Mouse (Mus musculus): Measurements from ENCODE around the gene Pacsin3. TPM values are rescaled to one million over a fixed set of nuclear protein-coding genes. Genes with fewer than 3 reads are reported as not detected.

Gene Pacsin3
- polyA plus RNA-seq, 1 experiment, result 17.0 TPM

DNA sequence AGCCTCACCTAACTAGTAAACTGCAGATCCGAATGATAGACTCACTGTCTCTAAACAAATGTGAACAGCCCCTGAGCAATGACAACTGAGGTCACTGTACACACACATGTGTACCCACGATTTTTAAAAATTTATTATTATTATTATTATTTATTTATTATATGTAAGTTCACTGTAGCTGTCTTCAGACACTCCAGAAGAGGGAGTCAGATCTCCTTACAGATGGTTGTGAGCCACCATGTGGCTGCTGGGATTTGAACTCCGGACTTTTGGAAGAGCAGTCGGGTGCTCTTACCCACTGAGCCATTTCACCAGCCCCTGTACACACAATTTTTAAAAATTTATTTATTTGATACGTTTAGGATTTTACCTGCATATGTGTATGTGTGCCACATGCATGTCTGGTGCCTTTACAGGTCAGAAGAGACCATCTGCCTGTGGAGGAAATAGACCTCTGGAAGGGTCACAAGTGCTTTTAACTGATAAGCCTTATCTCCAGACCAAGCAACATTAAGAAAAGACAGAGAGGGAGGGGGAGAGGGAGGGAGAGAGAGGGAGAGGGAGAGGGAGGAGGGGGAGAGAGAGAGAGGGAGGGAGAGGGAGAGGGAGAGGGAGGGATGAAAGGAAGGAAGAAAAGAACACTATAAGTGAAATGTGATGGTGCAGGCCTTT lies 11.1 kb upstream of the Pacsin3 start:
- TF ChIP-seq CTCF (IDR thresholded peaks at IDR 0.05; ENCODE audit: borderline replicate concordance, extremely low read depth, insufficient read depth, insufficient read length), result no peak
- no peak for TF ChIP-seq POLR2A (IDR thresholded peaks at IDR 0.05; ENCODE audit: borderline replicate concordance, extremely low read depth, insufficient read depth, insufficient read length, poor library complexity, severe bottlenecking)
- no peak for DNase-seq (ENCODE audit: low read depth)

DNA sequence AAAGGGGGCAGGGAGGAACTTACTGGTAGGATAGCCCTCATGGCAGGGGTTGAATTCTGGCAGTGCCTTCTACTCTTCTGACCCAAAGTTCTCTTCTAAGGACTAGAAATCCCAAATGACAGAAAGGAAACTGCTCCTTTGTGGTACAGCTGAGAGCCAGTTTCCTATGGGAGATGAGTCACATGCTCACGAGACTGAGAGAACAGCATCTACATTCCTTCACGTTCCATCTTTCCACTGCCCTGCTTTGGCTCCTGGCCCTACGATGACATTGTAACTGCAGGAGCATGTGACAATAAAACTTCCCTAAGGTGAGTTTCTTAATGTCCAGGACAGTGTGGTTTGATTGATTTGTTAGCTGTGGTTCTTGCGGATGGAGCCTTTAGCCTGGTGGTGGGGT lies 7.4 kb upstream of the Pacsin3 start:
- no peak for TF ChIP-seq CTCF (IDR thresholded peaks at IDR 0.05; ENCODE audit: borderline replicate concordance, extremely low read depth, insufficient read depth, insufficient read length)
- TF ChIP-seq POLR2A (IDR thresholded peaks at IDR 0.05; ENCODE audit: borderline replicate concordance, extremely low read depth, insufficient read depth, insufficient read length, poor library complexity, severe bottlenecking), result no peak
- no peak for DNase-seq (ENCODE audit: low read depth)

- TF ChIP-seq POLR2A (IDR thresholded peaks at IDR 0.05; ENCODE audit: borderline replicate concordance, extremely low read depth, insufficient read depth, insufficient read length, poor library complexity, severe bottlenecking), result no peak
- TF ChIP-seq CTCF (IDR thresholded peaks at IDR 0.05; ENCODE audit: borderline replicate concordance, extremely low read depth, insufficient read depth, insufficient read length), result no peak
- DNase-seq (ENCODE audit: low read depth), result no peak
These were observed 3.8 kb upstream of the Pacsin3 start for GRCm38 (mm10) chr2:91252001-91252400.

DNA sequence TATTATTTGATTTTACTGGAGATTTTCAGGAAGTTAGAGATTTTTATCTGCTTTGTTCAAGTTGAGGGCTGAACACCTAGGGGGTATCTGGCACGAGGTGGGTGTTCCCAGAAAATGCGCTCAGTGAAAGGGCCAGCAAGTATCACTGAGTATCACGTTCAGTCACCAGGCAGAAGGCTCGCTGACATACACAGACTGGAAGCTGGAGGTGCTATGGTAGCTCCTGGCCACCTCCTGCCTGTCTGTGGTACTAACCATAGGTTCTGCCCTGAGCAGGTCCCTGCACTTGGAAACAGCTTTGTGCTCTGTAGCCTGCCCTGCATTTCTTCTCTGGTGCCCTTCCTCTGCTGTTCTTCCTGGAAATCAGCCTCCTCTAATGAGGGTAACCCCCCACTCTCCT lies 3.2 kb upstream of the Pacsin3 start:
- TF ChIP-seq POLR2A (IDR thresholded peaks at IDR 0.05; ENCODE audit: borderline replicate concordance, extremely low read depth, insufficient read depth, insufficient read length, poor library complexity, severe bottlenecking), result no peak
- TF ChIP-seq CTCF (IDR thresholded peaks at IDR 0.05; ENCODE audit: borderline replicate concordance, extremely low read depth, insufficient read depth, insufficient read length), result no peak
- DNase-seq (ENCODE audit: low read depth), result no peak

DNA sequence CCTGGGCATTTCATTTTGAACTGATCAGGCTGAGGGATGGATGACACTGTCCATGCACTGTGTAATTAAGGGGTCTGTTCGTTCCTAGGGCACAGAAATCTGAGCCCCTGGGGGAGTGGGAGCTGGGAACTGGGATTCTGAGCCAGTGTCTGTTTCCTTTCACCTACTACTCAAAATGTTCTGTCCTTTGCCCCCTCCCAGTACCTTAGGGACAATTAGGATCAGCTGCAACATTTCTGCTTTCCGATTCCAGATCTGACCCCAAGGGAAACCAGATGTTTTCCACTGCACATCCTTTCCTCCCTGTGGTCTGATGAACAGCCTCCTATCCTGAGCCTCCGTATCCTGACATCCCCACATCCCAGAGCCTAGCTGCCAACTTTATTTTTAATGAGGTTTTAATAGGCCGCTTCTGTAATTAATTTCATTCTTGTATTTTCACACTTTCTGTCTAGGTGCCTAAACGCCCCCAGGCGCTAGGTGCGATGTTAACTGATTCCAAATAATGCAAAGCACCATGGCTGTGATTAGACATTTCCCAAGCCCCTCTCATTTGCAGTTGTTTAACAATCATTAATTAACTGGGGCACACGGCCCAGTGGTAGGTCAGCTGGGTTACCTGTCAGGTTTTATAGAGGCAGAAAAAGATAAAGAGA lies 901 bp upstream of the Pacsin3 start:
- no peak for TF ChIP-seq CTCF (IDR thresholded peaks at IDR 0.05; ENCODE audit: borderline replicate concordance, extremely low read depth, insufficient read depth, insufficient read length)
- no peak for TF ChIP-seq POLR2A (IDR thresholded peaks at IDR 0.05; ENCODE audit: borderline replicate concordance, extremely low read depth, insufficient read depth, insufficient read length, poor library complexity, severe bottlenecking)
- peak; percentile 64 for DNase-seq (ENCODE audit: low read depth)

DNA sequence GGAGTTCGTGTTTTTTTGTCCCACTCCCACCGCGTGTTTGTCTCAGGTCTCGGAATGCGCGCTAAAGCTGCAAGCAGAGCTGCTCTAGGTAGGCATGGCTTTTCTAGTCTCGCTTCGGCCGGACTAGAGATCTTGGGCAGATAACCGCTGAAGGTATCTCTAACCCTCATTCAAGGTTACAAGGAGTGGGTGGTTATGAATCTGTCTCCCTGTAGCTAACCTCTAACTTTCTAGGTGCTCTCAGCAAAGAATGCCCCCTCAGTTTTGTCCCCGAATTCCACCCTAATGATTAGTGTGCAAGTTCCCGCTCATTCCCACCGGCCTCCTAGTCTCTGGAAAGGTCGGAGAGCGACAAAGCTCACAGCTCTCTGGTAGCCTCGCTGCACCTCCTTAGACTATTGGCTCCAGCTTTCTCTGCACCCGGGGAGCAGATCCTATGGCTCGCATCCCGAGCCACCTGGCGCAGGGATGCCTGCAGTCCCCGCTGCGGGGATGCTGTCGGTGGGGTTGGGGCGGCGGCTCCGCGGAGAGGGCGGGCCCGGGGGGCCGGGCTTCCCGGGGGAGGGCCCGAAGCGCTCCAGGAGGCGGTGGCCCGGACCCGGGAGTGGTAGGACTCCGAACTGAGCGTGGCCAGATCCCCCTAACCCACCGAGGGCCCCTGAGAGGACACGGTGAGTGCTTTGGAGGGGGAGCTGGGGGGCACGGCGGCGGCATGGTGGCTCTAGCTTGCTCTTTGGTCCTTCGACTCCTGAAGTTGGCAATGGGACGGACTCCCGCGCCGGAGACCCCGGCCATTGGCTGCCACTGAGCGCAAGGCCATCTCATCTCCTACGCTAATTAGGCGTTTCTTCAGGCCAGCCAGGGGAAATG lies 737 bp downstream of the Pacsin3 start:
- peak; percentile 69 for DNase-seq (ENCODE audit: low read depth)
- TF ChIP-seq POLR2A (IDR thresholded peaks at IDR 0.05; ENCODE audit: borderline replicate concordance, extremely low read depth, insufficient read depth, insufficient read length, poor library complexity, severe bottlenecking) (no peak), CTCF (IDR thresholded peaks at IDR 0.05; ENCODE audit: borderline replicate concordance, extremely low read depth, insufficient read depth, insufficient read length) (no peak)

- peak; percentile 74 for DNase-seq (ENCODE audit: low read depth)
- TF ChIP-seq POLR2A (IDR thresholded peaks at IDR 0.05; ENCODE audit: borderline replicate concordance, extremely low read depth, insufficient read depth, insufficient read length, poor library complexity, severe bottlenecking) (no peak), CTCF (IDR thresholded peaks at IDR 0.05; ENCODE audit: borderline replicate concordance, extremely low read depth, insufficient read depth, insufficient read length) (no peak)
These were observed 1.6 kb downstream of the Pacsin3 start for GRCm38 (mm10) chr2:91257126-91257980.

DNA sequence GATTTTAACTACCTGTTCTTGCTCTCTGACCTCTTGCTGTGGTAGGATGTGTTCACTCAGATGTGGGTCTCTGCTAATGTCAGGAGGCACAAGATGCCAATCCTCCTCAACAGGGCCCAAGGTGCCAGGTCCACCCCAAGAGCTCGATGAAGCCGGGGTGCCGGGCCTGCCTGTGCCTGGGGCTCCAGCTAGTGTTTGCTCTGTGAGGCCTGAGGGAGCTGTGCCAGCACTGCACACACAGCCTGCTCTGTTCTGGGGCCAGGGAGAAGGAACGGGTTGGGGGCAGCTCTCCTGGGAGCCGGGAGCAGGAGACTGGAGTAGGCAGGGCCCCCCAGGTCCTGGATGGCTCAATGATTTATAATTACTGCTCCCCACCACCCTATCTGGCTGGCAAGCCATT lies 2.3 kb downstream of the Pacsin3 start:
- TF ChIP-seq POLR2A (IDR thresholded peaks at IDR 0.05; ENCODE audit: borderline replicate concordance, extremely low read depth, insufficient read depth, insufficient read length, poor library complexity, severe bottlenecking), result no peak
- no peak for TF ChIP-seq CTCF (IDR thresholded peaks at IDR 0.05; ENCODE audit: borderline replicate concordance, extremely low read depth, insufficient read depth, insufficient read length)
- DNase-seq (ENCODE audit: low read depth), result peak; percentile 66

- no peak for DNase-seq (ENCODE audit: low read depth)
- no peak for TF ChIP-seq CTCF (IDR thresholded peaks at IDR 0.05; ENCODE audit: borderline replicate concordance, extremely low read depth, insufficient read depth, insufficient read length)
These were observed 3.1 kb downstream of the Pacsin3 start for GRCm38 (mm10) chr2:91258830-91259229.

- TF ChIP-seq POLR2A (IDR thresholded peaks at IDR 0.05; ENCODE audit: borderline replicate concordance, extremely low read depth, insufficient read depth, insufficient read length, poor library complexity, severe bottlenecking) (no peak), CTCF (IDR thresholded peaks at IDR 0.05; ENCODE audit: borderline replicate concordance, extremely low read depth, insufficient read depth, insufficient read length) (no peak)
- DNase-seq (ENCODE audit: low read depth), result no peak
These were observed 3.7 kb downstream of the Pacsin3 start for GRCm38 (mm10) chr2:91259493-91259892.
